Mouse (Mus musculus) neutrophil, adult 59 days (primary cell): ENCODE measurements around the gene Lrcol1. TPM values are rescaled to one million over a fixed set of nuclear protein-coding genes. Genes with fewer than 3 reads are reported as not detected.

ENCODE experiments used
- total RNA-seq, 2 experiments: library from RNA; stranded (reverse); gene quantifications; 1 replicate in 1 of 2; 2 replicates in 1 of 2; pipeline ENCODE4 v1.2.4; 2023

The Lrcol1 gene
- not detected for total RNA-seq

DNA sequence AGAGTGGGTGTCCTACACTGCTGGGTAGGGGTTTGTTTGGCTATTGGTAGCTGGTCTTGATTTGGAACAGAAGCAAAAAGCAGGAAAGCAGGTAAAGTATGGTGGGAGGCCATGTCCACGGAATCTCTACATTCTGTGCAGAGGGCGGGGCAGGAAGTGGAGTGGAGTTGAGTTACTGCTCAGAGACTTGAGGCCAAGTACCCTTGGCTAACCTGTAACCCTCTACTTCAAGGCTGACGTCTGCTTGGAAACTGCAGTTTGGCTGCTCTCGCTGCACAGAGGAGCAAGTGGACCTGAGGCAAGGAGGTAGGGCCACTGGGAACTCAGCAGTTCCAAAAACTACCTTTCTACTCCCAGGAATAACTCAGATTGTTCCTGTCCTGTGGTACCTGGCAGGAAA is at the start of gene Lrcol1:
Gene Lrcol1, plus strand, starts transcription at position 207 of the 400 bp plus-strand sequence.

GRCm38 (mm10) chr5:110342648-110343284 is 1.8 kb upstream of the Lrcol1 start, which contains the start of gene P2rx2:
Gene P2rx2, minus strand, starts transcription at chr5:110343212.

Other genes with a start within 250 kb of the Lrcol1 start
- under 1 TPM in 1 of 2 experiments, not detected in 1; 0.13 TPM for gene Plcxd1, start 244.8 kb upstream of the Lrcol1 start, total RNA-seq
- gene Gtpbp6, start 236.5 kb upstream of the Lrcol1 start, total RNA-seq, result 10 to 100 TPM; 44.7 to 48.2 TPM
- gene Zfp605, start 234.6 kb upstream of the Lrcol1 start, total RNA-seq, result 1 to 10 TPM; 3.1 to 3.8 TPM
- 10 to 100 TPM; 68.8 to 71.2 TPM for gene Chfr, start 208.9 kb upstream of the Lrcol1 start, total RNA-seq
- 10 to 100 TPM; 22.5 to 23.7 TPM for gene Golga3, start 168.0 kb upstream of the Lrcol1 start, total RNA-seq
- gene Ankle2, start 113.7 kb upstream of the Lrcol1 start, total RNA-seq, result 10 to 100 TPM; 48.0 to 51.1 TPM
- gene Pgam5, start 74.8 kb upstream of the Lrcol1 start, total RNA-seq, result 10 to 100 TPM; 11.7 to 13.5 TPM
- gene Pxmp2, start 58.5 kb upstream of the Lrcol1 start, total RNA-seq, result 1 to 10 TPM; 3.3 to 3.4 TPM
- gene Pole, start 58.4 kb upstream of the Lrcol1 start, total RNA-seq, result 10 to 100 TPM; 25.1 to 27.5 TPM
- gene P2rx2, start 1.5 kb upstream of the Lrcol1 start, total RNA-seq, result not detected
- 100 to 1,000 TPM; 103 to 104 TPM for gene Fbrsl1, start 103.8 kb downstream of the Lrcol1 start, total RNA-seq
- gene Galnt9, start 199.6 kb downstream of the Lrcol1 start, total RNA-seq, result 1 to 10 TPM; 4.9 to 8.8 TPM